Mouse (Mus musculus) left cerebral cortex, adult 18-20 months (tissue): ENCODE results near the gene Taf11. TPM values are rescaled to one million over a fixed set of nuclear protein-coding genes. Genes with fewer than 3 reads are reported as not detected.

Experiments
- DNase-seq, 2 experiments: peaks; one replicate each; pipeline ENCODE4 v3.0.0; 2021 to 2022; ENCODE audit warnings: low spot score in 2 of 2, mixed read lengths in 1 of 2
- long read RNA-seq, 2 experiments: library from polyadenylated mRNA; stranded (forward); transcript quantifications; one replicate each; pipeline ENCODE4 v2.0.0; 2021
- total RNA-seq, 2 experiments: library from RNA; stranded (reverse); gene quantifications; 2 replicates each; pipeline ENCODE4 v1.2.3; 2021

Taf11 gene
- total RNA-seq, result 10 to 100 TPM; 47.6 to 49.3 TPM
- long read RNA-seq, experiment 1, transcript Taf11-201 (5 exons, 1,220 nt), result major isoform, 40 of 45 reads
- long read RNA-seq, experiment 1, partial matches to known transcripts, result 2 of 45 reads
- long read RNA-seq, experiment 1, other reads (novel, unspliced or antisense), result 3 of 45 reads
- long read RNA-seq, experiment 2, transcript Taf11-201 (5 exons, 1,220 nt), result major isoform, 20 of 26 reads
- long read RNA-seq, experiment 2, partial matches to known transcripts, result 2 of 26 reads
- long read RNA-seq, experiment 2, other reads (novel, unspliced or antisense), result 4 of 26 reads

GRCm38 (mm10) chr17:27909622-27910500 lies at the start of gene Taf11:
Gene Taf11 (minus strand): TSS chr17:27909844.
- peak; percentile 74 to 84 for DNase-seq

GRCm38 (mm10) chr17:27957649-27958048 lies 48.0 kb upstream of the Taf11 start:
- no peak for DNase-seq

DNA sequence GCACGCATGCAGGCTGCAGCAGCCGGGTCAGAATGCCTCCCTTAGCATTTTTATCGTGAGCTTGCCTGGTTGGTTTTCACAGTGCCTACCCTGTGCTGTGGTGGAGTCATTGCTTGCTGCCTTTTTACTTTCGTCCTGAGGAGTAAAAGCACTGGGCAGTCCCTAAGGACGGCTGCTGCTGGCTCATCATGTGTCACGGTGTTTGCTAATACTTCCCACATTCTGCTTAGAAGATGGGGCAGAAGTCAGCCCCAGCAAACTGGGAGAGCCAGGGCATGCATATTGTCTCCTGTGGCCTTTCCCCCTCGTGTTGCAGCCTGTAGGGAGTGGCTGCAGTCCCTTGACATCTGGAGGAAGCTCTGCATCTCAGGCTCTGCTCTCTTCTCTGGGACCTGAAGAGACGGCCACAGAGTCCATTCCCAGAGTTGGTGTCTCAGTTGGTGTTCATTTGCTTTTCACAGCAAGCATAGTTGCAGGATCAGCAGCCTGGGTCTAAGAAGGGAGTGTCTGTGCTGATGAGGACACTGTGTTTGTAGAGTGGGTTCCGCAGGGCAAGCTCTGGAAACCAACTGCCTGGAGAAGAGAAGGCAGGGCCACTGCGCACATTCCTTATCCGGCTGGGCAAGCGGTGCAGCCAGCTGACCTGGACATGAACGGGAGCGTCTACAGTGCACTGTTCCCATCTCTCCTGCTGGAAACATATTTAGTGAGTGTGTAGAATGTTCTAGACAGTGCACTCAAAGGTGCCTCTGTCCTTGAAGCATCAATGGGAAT lies 45.2 kb upstream of the Taf11 start:
- no peak for DNase-seq

DNA sequence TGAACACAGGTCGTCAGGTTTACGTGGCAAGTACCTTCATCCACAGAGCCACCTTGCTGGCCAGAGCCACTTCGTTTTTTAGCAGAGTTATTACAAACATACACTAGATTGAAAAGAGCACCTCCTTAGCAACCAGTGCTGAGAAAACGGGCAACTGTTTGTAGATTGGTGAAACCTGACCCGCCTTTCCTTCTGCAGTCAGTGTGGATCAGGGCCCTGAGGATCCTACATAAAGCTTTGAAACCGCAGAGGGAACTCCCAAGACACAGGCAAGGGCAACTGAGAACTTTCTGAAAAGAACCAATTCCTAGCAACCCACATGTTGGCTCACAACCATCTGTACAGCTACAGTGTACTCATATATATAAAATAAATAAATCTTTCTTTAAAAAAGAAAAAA lies 43.5 kb upstream of the Taf11 start:
- DNase-seq, result no peak

DNA sequence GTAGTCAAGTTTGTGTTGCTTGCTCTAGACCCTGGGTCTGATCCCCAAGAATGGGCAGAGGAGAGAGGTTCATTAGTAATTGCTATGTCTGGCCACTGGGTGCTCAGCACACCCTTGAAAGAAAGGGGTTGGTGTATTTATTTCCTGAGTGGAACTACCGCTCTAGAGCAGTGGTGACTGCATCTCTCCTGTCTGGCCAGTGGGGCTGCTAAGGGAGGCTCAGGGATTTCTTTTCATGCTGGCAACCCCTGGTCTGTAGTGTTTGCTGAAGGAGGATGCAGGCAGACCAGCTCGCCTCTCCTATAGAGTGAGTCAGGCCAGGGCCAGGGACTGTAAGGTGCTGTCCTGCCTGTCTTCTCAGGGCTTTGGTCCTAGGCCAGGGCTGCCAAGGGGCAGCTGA lies 37.5 kb upstream of the Taf11 start:
- no peak for DNase-seq

DNA sequence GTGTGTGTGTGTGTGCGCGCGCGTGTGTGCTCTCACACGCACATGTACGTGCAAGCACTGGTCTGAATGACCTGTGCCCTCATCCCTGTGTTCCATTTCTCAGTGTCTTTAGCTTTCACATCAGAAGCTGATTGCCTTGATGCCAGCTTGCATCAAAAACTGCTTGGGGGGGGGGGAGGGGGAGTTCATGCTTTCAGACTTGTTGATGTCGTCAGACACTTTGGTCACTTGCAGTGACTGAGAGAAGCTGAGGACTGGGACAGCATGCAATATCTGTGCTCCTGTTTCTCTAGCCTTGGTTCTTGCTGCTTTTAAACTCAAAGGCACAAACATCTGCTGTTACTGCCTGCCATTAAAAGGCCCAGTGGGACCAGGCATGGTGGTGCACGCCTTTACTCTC lies 36.7 kb upstream of the Taf11 start:
- no peak for DNase-seq

DNA sequence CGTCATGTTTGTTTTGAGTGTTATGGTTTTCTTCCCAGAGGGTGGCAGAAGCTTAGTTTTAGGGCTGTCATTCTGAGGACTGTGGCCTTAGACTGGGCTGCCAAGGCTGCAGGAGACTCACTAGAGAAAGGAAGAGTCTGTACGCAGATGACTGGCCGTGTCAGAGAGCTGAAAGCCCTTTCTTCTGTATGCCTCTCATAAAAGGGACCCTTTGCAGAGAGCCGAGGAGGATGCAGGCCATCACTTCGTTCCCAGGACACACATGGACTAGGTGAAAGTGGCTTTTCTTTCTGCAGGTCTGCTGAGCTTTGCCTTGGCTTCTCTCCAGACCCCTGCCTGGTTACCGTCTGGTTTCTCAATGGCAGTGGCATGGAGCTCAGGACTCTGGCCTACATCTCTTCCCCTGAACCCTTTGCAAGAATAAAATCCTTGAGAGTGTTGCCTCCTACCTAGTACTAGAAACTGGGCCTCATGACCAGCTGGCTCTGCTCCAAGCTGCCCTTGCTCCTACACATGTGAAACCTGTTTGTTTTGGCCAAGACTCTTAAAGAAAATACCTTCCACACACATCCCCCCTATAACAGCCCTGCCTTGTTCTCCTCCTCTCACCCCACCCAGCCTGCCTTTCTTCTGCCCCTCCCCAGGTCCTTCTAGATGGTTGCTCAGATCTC lies 36.0 kb upstream of the Taf11 start:
- no peak for DNase-seq

- DNase-seq, result no peak
Observed at GRCm38 (mm10) chr17:27942131-27942530, 32.5 kb upstream of the Taf11 start.

- no peak for DNase-seq
Observed at GRCm38 (mm10) chr17:27941698-27942097, 32.1 kb upstream of the Taf11 start.

- no peak for DNase-seq
Observed at GRCm38 (mm10) chr17:27941178-27941577, 31.5 kb upstream of the Taf11 start.

DNA sequence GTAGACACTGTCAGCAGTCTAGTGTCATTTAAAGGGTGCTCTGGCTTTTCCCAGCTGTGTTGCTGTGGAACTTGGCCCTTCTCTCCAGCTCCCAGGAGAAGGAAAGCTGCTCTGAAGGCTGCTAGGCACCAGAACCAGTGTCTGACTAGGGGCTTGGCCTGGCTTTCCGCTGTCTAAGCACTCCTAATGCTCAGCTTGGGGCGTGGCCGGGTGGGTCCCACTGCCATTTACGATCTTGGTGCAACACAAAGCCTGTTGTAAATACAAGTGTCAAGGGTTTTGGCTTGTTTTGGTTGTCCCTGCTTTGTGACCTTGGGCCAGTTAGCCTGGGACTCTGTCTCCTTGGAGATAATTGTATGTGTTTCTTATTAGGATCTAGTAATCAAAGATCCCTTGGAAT lies 30.7 kb upstream of the Taf11 start:
- no peak for DNase-seq

DNA sequence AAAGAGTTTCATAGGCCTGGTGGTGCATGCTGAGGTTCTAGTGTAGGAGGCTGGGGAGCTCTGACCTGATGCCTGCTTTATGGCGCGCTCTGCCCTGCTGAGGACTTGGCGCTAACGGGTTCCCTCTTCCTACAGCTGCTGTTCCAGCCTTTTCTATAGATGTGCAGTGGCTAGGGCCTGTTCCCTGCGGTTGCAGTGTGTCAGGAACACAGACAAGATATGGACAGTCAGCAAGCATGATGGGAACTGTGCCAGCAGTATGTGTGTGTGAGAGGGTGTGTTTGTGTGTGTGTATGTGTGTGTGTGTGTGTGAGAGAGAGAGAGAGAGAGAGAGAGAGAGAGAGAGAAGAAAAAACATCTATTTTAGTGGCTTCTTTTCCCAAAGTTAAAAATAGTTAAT lies 29.4 kb upstream of the Taf11 start:
- no peak for DNase-seq

- DNase-seq, result no peak
Observed at GRCm38 (mm10) chr17:27938121-27938754, 28.6 kb upstream of the Taf11 start.

DNA sequence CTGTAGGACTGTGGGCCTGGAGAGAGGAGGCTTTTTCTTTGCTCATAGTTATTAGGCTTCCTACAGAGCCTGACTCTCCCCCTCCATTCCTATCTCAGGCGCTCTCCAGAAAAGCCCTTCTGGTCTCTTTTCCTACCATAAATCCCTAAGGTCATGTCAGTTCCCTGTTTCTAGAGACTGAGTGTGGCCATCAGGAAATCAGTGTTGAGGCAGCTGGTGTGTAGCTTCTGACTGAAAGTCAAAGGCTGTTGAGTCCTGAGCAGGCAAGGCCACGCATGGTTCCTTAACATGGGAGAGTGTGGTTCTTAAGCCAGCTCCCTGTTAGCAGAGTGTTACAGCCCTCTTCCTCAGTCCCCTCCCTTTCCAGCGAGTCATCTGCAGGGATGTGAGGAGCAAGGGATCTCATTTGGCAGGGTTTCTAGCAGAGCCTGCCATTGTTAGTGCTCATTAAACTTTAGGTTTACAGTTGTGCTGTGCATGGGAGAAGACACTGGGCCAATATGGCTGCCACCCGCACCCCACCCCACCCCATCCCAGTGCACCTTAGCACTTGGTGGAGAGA lies 27.5 kb upstream of the Taf11 start:
- DNase-seq, result no peak

DNA sequence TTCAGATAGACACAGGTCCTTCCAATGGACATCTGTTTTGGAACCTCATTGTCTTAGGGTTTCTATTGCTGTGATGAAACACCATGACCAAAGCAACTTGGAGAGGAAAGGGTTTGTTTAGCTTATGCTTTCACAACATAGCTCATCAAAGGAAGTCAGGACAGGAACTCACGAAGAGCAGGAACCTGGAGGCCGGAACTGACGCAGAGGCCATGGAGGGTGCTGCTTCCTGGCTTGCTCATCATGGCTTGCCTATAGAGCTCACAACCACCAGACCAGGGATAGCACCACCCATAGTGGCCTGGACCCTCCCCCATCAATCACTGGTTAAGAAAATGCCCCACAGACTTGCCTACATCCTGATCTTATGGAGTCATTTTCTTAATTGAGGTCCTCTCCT lies 25.4 kb upstream of the Taf11 start:
- DNase-seq, result no peak

DNA sequence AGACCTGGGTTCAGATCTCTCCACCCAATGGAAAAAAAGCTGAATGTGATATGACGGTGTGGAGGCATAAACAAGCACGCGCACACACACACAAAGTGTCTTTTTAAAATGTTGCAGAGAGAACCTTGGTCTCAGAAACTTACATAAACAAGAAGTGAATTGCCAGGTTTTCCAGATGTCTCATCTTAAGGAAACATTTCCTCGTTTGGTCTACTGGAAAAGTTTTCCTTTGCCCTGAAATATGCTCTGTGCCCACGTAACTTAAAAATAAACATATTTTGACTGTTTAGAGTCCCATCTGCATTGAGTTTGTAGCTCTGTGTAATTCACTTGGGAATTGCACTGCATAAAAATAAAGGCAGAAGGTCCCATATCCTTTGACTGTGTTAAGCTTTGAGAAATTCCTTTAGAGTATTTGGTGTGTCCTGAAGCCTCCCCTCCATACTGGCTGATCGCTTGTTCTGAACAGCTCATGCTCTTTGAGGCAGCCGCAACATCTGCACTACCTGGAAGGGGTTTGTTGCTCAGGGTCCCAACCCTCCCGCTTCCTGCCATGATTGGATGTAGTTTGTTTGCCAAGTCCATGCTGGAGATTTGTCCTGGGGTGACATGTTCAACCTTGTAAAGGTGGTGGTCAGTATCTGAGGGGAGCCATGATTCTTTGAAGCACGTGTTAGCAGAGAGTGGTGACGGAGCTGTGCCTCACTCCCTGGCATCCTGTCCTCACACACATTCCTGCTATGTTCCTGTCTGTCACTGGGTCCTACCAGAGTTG lies 24.7 kb upstream of the Taf11 start:
- no peak for DNase-seq

GRCm38 (mm10) chr17:27931826-27932225 lies 22.2 kb upstream of the Taf11 start:
- no peak for DNase-seq

- no peak for DNase-seq
Observed at GRCm38 (mm10) chr17:27930291-27930690, 20.6 kb upstream of the Taf11 start.

- DNase-seq, result no peak
Observed at GRCm38 (mm10) chr17:27925504-27925903, 15.9 kb upstream of the Taf11 start.

DNA sequence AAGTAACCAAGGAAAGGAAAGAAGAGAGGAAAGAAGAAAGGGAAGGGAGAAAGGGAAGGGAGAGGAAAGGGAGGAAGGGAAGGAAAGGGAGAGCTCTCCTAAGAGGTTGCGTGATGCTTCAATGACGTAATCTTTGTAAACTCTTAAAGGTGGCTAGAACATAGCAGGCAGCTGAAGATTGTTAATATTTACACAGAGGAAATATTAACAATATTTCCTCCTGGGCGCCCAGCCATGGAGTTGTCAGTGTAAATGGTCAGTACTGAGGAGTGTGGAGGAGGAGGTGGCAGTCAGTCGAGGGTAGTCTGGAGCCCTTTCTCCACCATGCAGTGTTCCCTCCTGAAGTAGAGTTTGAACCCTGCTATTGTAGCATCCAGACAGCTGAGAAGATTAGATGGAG lies 15.4 kb upstream of the Taf11 start:
- no peak for DNase-seq
